17 mouse cellular contexts compared by ENCODE assay signal in the genomic region with DNA sequence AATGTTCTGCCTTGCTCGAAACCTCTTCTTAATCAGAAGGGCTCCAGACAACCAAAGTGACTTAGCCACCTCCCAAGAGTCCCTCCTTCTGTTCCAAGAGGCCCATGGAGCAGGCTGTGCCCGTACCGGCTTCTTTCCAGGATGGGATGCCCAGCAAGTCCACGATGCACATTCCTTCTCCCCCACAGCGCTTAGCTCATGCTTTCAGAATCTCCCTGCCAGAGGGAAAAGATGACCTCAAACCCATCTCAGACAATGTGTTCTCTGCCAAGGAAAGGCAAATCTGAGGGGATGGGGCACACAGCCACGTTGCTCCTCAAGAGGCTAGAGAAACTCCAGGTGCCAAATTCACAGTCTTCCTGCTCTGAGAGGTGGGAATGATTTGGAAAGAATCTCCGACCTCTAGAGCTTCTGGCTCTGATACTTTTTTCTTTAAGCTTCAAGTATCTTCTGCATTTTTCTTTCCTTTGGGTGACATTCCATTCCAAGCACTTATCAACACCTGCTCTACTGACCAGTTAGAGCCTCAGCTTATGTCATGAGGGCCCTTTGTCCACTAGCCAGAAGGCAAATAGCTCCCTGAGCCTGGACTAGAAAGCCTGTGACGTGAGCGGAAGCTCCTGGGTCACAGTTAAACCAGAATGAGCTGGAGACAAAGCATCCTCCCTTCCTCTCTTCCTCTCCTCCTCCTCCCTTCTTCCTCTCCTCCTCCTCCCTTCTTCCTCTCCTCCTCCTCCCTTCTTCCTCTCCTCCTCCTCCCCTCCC.
DNase-seq lines count a peak whose midpoint lies in the region; ATAC-seq and TF ChIP-seq lines count a peak whose summit lies in the region.
"Had no signal": no experiment of that assay in that cellular context is flagged by ENCODE, and none has a peak within 500 bp of the region (broad histone marks: within the 10 kb centered on the region; RNA-seq: fewer than 3 reads in every experiment).

No protein-coding gene starts in this region.

- ATAC-seq in heart, embryonic 14.5 days (ENCODE audit: insufficient number of reproducible peaks, insufficient read depth, low FRiP score, low read depth): peak; percentile 32
- ATAC-seq in heart, embryonic 12.5 days (ENCODE audit: insufficient number of reproducible peaks, low FRiP score): no peak
- ATAC-seq in heart, postnatal 0 days (ENCODE audit: insufficient read depth, low read depth): peak; percentile 62

- peaks cover 8 to 9% of the 10 kb centered on the region in 2 experiments; a peak in 3 of 4 replicates for H3K4me1 ChIP-seq in heart, embryonic 14.5 days (ENCODE audit: control insufficient read depth in 2 of 2, insufficient read depth in 2 of 2, low read length in 2 of 2)
- H3K4me1 ChIP-seq in heart, embryonic 12.5 days (replicated peaks): peaks cover 10% of the 10 kb centered on the region; the same call in 1 of the 2 replicates
- 0 out of 2 replicates have a peak, but pooled peaks cover 7% of the 10 kb centered on the region for H3K4me1 ChIP-seq in heart, postnatal 0 days (ENCODE audit: control insufficient read depth, insufficient read depth)

- no peak overlapping the region for H3K9ac ChIP-seq in heart, embryonic 14.5 days (ENCODE audit: low read length)
- H3K9ac ChIP-seq in heart, embryonic 12.5 days: no peak overlapping the region
- H3K9ac ChIP-seq in heart, postnatal 0 days (replicated peaks; ENCODE audit: low read depth, low read length): no peak overlapping the region
- H3K9ac ChIP-seq: embryonic facial prominence, embryonic 13.5 days; hindbrain, embryonic 14.5 days had no signal

- H3K27ac ChIP-seq in heart, embryonic 14.5 days (replicated peaks in 1 of 2; ENCODE audit: control insufficient read depth in 1 of 2, insufficient read depth in 1 of 2, low read depth in 2 of 2, low read length in 2 of 2): peak overlapping the region in 1 of 2 experiments; percentile 19; a peak in 2 of 4 replicates
- no peak overlapping the region for H3K27ac ChIP-seq in heart, embryonic 12.5 days (ENCODE audit: poor library complexity, severe bottlenecking)
- H3K27ac ChIP-seq in heart, postnatal 0 days (ENCODE audit: low read depth): peak overlapping the region; percentile 40; the same call in 1 of the 2 replicates
- H3K27ac ChIP-seq: embryonic facial prominence, embryonic 13.5 days; forebrain, embryonic 10.5 days; hindbrain, embryonic 14.5 days had no signal

- 47% methylated on average over 9 of the region's 9 CpGs for WGBS in heart, embryonic 14.5 days
- WGBS in heart, embryonic 12.5 days: 58% methylated on average over 9 of the region's 9 CpGs
- WGBS in heart, postnatal 0 days: 50% methylated on average over 9 of the region's 9 CpGs

- TF ChIP-seq CTCF in heart, postnatal 0 days (IDR thresholded peaks at IDR 0.05; ENCODE audit: low read depth): no peak

- TF ChIP-seq EP300 in heart, postnatal 0 days (IDR thresholded peaks at IDR 0.05; ENCODE audit: low read depth): no peak

- H3K4me2 ChIP-seq in heart, embryonic 14.5 days (ENCODE audit: low read length): no peak overlapping the region
- H3K4me2 ChIP-seq in heart, embryonic 12.5 days: no peak overlapping the region
- H3K4me2 ChIP-seq in heart, postnatal 0 days (ENCODE audit: low read depth, low read length): no peak overlapping the region
- H3K4me2 ChIP-seq: embryonic facial prominence, embryonic 13.5 days; hindbrain, embryonic 14.5 days; liver, embryonic 11.5 days had no signal

- H3K9me3 ChIP-seq in heart, embryonic 14.5 days (ENCODE audit: control insufficient read depth, low read length): no peaks in the 10 kb centered on the region
- H3K9me3 ChIP-seq in heart, embryonic 12.5 days (replicated peaks): no peaks in the 10 kb centered on the region
- no peaks in the 10 kb centered on the region for H3K9me3 ChIP-seq in heart, postnatal 0 days (replicated peaks; ENCODE audit: control insufficient read depth, low read length)
- H3K9me3 ChIP-seq: embryonic facial prominence, embryonic 13.5 days; forebrain, embryonic 10.5 days had no signal

- H3K36me3 ChIP-seq in heart, embryonic 14.5 days (ENCODE audit: control insufficient read depth, insufficient read depth, low read length): no peaks in the 10 kb centered on the region
- no peaks in the 10 kb centered on the region for H3K36me3 ChIP-seq in heart, embryonic 12.5 days
- no peaks in the 10 kb centered on the region for H3K36me3 ChIP-seq in heart, postnatal 0 days (replicated peaks; ENCODE audit: control insufficient read depth, insufficient read depth, low read length)
- H3K36me3 ChIP-seq: embryonic facial prominence, embryonic 13.5 days; forebrain, embryonic 10.5 days had no signal

- H3K27me3 ChIP-seq in heart, embryonic 14.5 days (ENCODE audit: control insufficient read depth, insufficient read depth, low read length): no peaks in the 10 kb centered on the region
- H3K27me3 ChIP-seq in heart, embryonic 12.5 days (replicated peaks): no peaks in the 10 kb centered on the region
- H3K27me3 ChIP-seq in heart, postnatal 0 days (ENCODE audit: control insufficient read depth, insufficient read depth, low read length): no peaks in the 10 kb centered on the region
- H3K27me3 ChIP-seq: embryonic facial prominence, embryonic 13.5 days had no signal

- DNase-seq in cerebellum, adult 9-11 months: peak; percentile 28
- DNase-seq in cerebellum, postnatal 4 days (ENCODE audit: low spot score in 2 of 2): no peak
- peak; percentile 49 for DNase-seq in 3134 (ENCODE audit: extremely low read depth, insufficient read length, low spot score)
- DNase-seq in heart, postnatal 0 days (ENCODE audit: low spot score): no peak
- no peak for DNase-seq in layer of hippocampus, postnatal 10 days (ENCODE audit: low spot score in 2 of 2)
- DNase-seq in right cerebral cortex, postnatal 36 days (ENCODE audit: low spot score in 2 of 2): no peak
- DNase-seq: adrenal gland, adult 2 months; B cell, adult 2 months; gastrocnemius, postnatal 36 days; midbrain, embryonic 14.5 days; thymus, postnatal 4 days had no signal

- no peak overlapping the region for H3K4me3 ChIP-seq in heart, embryonic 14.5 days (ENCODE audit: control insufficient read depth in 1 of 2, insufficient read depth in 1 of 2, low read depth in 1 of 2, low read length in 2 of 2)
- no peak overlapping the region for H3K4me3 ChIP-seq in heart, embryonic 12.5 days
- no peak overlapping the region for H3K4me3 ChIP-seq in heart, postnatal 0 days (ENCODE audit: low read depth, low read length)
- H3K4me3 ChIP-seq: embryonic facial prominence, embryonic 13.5 days; forebrain, embryonic 10.5 days had no signal

Comparison
In these comparisons a context has a peak if more than half of its experiments do, and no peak if none do; other contexts are left out.
1. DNase-seq: peak in cerebellum, adult 9-11 months (single experiment) and 3134 (single experiment); none in cerebellum, postnatal 4 days (0 of 2), heart, postnatal 0 days (single experiment), layer of hippocampus, postnatal 10 days (0 of 2) and right cerebral cortex, postnatal 36 days (0 of 2).